Mouse (Mus musculus) lung, postnatal 0 days (tissue): ENCODE measurements around the gene Kcnd1.

Experiments
- CTCF ChIP-seq: IDR thresholded peaks from 2 replicates; pipeline ENCODE4 v1.5.1; 2016; ENCODE audit warnings: antibody characterized with exemption, mild to moderate bottlenecking
- EP300 ChIP-seq: IDR thresholded peaks from 2 replicates; pipeline ENCODE4 v1.6.1; 2016; ENCODE audit warnings: antibody characterized with exemption, mild to moderate bottlenecking, control low read depth

GRCm38 (mm10) chrX:7775501-7776205 lies 46.4 kb upstream of the Kcnd1 start:
- TF ChIP-seq EP300 (no peak), CTCF (no peak)
